Mouse (Mus musculus) heart, adult 2 months (tissue): ENCODE results near the gene Igf1.

Experiments
- EP300 ChIP-seq: fragments of 200-500 bp; IDR thresholded peaks from 2 replicates; pipeline ENCODE4 v1.6.1; 2011; ENCODE audit warnings: low read depth, low read length, control low read depth; ENCODE audit not compliant: insufficient read depth
- POLR2A ChIP-seq: fragments of 200-500 bp; IDR thresholded peaks from 2 replicates; pipeline ENCODE4 v1.6.1; 2011; ENCODE audit warnings: mild to moderate bottlenecking, low read depth, low read length, control low read depth; ENCODE audit not compliant: insufficient read depth

GRCm38 (mm10) chr10:87848419-87848818 lies 9.6 kb upstream of the Igf1 start:
- TF ChIP-seq EP300 (no peak), POLR2A (no peak)
